Mouse (Mus musculus) heart, postnatal 0 days (tissue): ENCODE measurements around the gene Fmnl3. TPM values are rescaled to one million over a fixed set of nuclear protein-coding genes. Genes with fewer than 3 reads are reported as not detected.

ENCODE experiments used
- ATAC-seq: fragments of 200-750 bp; cut with Nextera tagmentation; 2 replicates; pipeline ENCODE4 v1.8.0; 2017; ENCODE audit warnings: low read depth, moderate number of reproducible peaks, moderate library complexity; ENCODE audit not compliant: insufficient read depth
- DNase-seq: peaks from one replicate; pipeline ENCODE4 v3.0.0-alpha.2; 2016; ENCODE audit warnings: low spot score
- H3K27ac ChIP-seq: fragments of 300-500 bp; sonication (generic); 2 replicates; pipeline ENCODE4 v1.5.1; 2014; ENCODE audit warnings: low read depth, mild to moderate bottlenecking
- H3K27me3 ChIP-seq: fragments of 300-500 bp; sonication (generic); 2 replicates; pipeline ENCODE4 v1.6.1; 2014; ENCODE audit warnings: low read length, mixed read lengths; ENCODE audit not compliant: control insufficient read depth, insufficient read depth
- H3K36me3 ChIP-seq: fragments of 300-500 bp; sonication (generic); replicated peaks from 2 replicates; pipeline ENCODE4 v1.6.1; 2014; ENCODE audit warnings: low read length, mixed read lengths; ENCODE audit not compliant: control insufficient read depth, insufficient read depth
- H3K4me1 ChIP-seq: fragments of 300-500 bp; sonication (generic); 2 replicates; pipeline ENCODE4 v1.6.1; 2014; ENCODE audit warnings: antibody characterized with exemption; ENCODE audit not compliant: control insufficient read depth, insufficient read depth
- H3K4me2 ChIP-seq: fragments of 300-500 bp; sonication (generic); 2 replicates; pipeline ENCODE4 v1.6.1; 2014; ENCODE audit warnings: low read depth, mild to moderate bottlenecking, low read length, moderate library complexity
- H3K4me3 ChIP-seq: fragments of 300-500 bp; sonication (generic); 2 replicates; pipeline ENCODE4 v1.5.1; 2014; ENCODE audit warnings: low read depth, low read length
- H3K9ac ChIP-seq: fragments of 300-500 bp; sonication (generic); replicated peaks from 2 replicates; pipeline ENCODE4 v1.6.1; 2014; ENCODE audit warnings: low read depth, low read length, mixed read lengths
- H3K9me3 ChIP-seq: fragments of 300-500 bp; sonication (generic); replicated peaks from 2 replicates; pipeline ENCODE4 v1.6.1; 2016; ENCODE audit warnings: low read length; ENCODE audit not compliant: control insufficient read depth
- CTCF ChIP-seq: IDR thresholded peaks from 2 replicates; pipeline ENCODE4 v1.5.1; 2016; ENCODE audit warnings: antibody characterized with exemption, control low read depth, low read depth
- EP300 ChIP-seq: IDR thresholded peaks from 2 replicates; pipeline ENCODE4 v1.6.1; 2016; ENCODE audit warnings: antibody characterized with exemption, low read depth
- WGBS: fragments of 180-500 bp; shearing (Covaris S2); extraction: QIAGEN DNeasy Blood & Tissue Kit; methylation state at CpG from one replicate; pipeline ENCODE4 v1.1.7; 2014; 5-methylcytosine and 5-hydroxymethylcytosine counted together
- polyA plus RNA-seq: library from polyadenylated mRNA; unstranded; fragments of >200 nt; fragmentation: Nextera tagmentation; extraction: Ambion mirVana; gene quantifications from 2 replicates; pipeline ENCODE4 v1.2.1, GENCODE M21; 2015
- total RNA-seq: library from RNA; depleted of rRNA; stranded (reverse); fragments of >200 nt; gene quantifications from 2 replicates; pipeline ENCODE4 v1.2.3, GENCODE M21; 2014; ENCODE audit warnings: low replicate concordance

Fmnl3 gene
- total and polyA plus RNA-seq, 2 experiments from 2014 or later, result 12.1 to 21.6 TPM

DNA sequence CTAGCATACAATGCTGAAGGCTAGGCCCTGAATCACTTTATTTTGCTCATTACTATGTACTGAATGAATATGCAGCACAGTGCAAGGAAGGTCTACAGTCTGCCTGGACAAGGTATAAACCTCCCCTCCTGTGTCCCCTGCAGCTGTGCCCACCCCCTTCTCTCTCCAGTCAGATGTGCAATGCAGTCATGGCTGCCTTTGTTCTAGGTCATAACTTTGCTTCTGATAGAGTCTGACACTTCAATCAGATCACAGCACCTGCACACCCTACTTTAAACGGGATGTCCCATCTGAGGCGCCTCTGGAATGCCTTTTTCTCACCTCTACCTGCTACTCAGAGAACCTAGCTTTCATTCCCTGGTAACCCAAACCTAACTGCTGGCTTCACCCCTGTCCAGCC, 31.4 kb downstream of the Fmnl3 start:
- no peak for TF ChIP-seq EP300
- no peak for TF ChIP-seq CTCF
- no peak overlapping the region for H3K4me3 ChIP-seq
- no peaks in the 10 kb centered on the region for H3K36me3 ChIP-seq
- H3K27me3 ChIP-seq, result no peaks in the 10 kb centered on the region
- H3K9ac ChIP-seq, result no peak overlapping the region
- WGBS, result 72% methylated on average over 2 of the region's 2 CpGs
- no peak overlapping the region for H3K27ac ChIP-seq
- DNase-seq (no peak), ATAC-seq (no peak)
- H3K4me2 ChIP-seq, result no peak overlapping the region
- H3K4me1 ChIP-seq, result peaks cover 84% of the 10 kb centered on the region
- no peaks in the 10 kb centered on the region for H3K9me3 ChIP-seq

DNA sequence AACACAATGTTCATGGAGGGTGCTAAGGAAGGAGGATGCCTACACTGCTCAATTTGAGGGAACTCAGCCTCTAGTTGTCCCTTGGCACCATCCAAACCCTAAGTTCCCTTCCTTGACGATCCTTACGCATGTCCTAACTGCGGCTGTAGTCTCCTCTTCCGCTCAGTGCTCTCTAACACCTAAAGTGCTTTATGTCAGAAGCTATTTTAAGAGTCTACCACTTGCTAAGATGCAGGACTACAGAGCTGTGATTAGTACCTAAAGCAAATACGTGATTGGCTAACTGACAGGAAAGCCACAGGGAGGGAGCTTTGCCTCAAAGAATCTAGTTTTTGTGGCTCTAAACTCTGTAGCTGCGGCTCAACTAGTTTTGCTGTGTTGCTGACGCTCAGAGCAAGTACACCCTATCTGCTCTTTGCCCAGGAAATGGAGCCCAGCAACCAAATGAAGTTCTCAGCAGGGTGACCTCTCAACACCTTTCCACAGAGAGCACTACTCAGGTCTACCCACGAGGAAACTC, 34.4 kb downstream of the Fmnl3 start:
- peak; percentile 71 for DNase-seq
- 20% methylated on average over 8 of the region's 8 CpGs for WGBS
- no peak overlapping the region for H3K4me2 ChIP-seq

DNA sequence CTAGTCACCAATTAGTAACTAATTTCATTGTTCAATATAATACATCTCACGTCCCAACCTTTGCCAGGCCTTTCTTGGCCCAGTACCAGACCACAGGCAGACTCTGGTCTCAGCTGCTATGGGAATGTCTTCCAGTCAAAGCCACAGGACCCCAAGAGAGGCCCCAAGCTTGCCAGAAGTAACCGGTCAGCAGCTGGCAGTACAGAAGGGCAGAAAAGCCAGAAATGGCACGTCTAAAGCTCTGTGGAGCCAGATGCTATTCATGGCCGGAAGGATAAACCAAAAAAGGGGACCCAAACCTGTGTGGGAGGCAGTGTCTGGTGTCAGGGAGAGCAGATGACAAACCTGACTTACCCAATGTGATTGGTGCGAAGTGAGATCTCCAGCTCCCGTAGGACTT, 35.8 kb downstream of the Fmnl3 start:
- H3K27ac ChIP-seq, result peak overlapping the region; percentile 87
- H3K36me3 ChIP-seq, result no peaks in the 10 kb centered on the region; the same call in 1 of the 2 replicates
- TF ChIP-seq CTCF (no peak), EP300 (no peak)
- ATAC-seq (no peak), DNase-seq (no peak)
- H3K4me2 ChIP-seq, result no peak overlapping the region
- 39% methylated on average over 6 of the region's 6 CpGs for WGBS
- no peak overlapping the region for H3K4me3 ChIP-seq
- H3K4me1 ChIP-seq, result peaks cover 65% of the 10 kb centered on the region
- H3K9me3 ChIP-seq, result no peaks in the 10 kb centered on the region
- no peaks in the 10 kb centered on the region for H3K27me3 ChIP-seq
- 0 out of 2 replicates have a peak overlapping the region, but pooled peaks have one; percentile 0 for H3K9ac ChIP-seq

More for the DNA sequence above, 34.4 kb downstream of the Fmnl3 start:
- Histone ChIP-seq H3K27me3 (no peaks in the 10 kb centered on the region), H3K36me3 (no peaks in the 10 kb centered on the region), H3K4me3 (no peak overlapping the region), H3K9me3 (no peaks in the 10 kb centered on the region), H3K9ac (no peak overlapping the region), H3K27ac (peak overlapping the region; percentile 87), H3K4me1 (peaks cover 76% of the 10 kb centered on the region)
- peak; percentile 26; the same call in 1 of the 2 replicates for ATAC-seq
- TF ChIP-seq EP300 (no peak), CTCF (no peak)

DNA sequence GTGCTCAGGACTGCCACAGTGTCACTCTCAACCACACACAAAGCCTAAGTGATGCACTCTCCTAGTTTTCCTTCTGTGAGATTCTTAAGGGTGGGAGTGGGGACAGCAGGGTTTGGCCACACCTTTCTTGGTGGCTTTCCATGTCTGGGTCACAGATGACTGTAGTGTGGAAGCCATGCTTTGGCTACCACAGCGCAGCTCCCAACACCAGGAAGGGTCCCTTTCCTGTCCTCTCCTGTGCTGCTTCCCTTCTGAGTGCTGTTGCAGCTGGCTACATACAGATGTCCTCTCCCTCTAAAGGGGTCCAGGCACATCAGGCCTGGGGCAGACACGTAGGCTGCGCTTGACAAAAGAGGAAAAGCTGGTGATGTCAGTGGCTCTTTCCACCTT, 36.6 kb downstream of the Fmnl3 start:
- peaks cover 3% of the 10 kb centered on the region for H3K36me3 ChIP-seq
- no peak overlapping the region for H3K4me3 ChIP-seq
- H3K9ac ChIP-seq, result 0 out of 2 replicates have a peak overlapping the region, but pooled peaks have one; percentile 0
- ATAC-seq (peak; percentile 48), DNase-seq (peak; percentile 60)
- peak overlapping the region; percentile 20 for H3K4me2 ChIP-seq
- H3K9me3 ChIP-seq, result no peaks in the 10 kb centered on the region
- H3K27me3 ChIP-seq, result no peaks in the 10 kb centered on the region
- TF ChIP-seq CTCF (no peak; the same call in 1 of the 2 replicates), EP300 (peak; percentile 40; the same call in 1 of the 2 replicates)
- H3K4me1 ChIP-seq, result peaks cover 62% of the 10 kb centered on the region
- peak overlapping the region; percentile 87 for H3K27ac ChIP-seq
- 73% methylated on average over 3 of the region's 3 CpGs for WGBS

DNA sequence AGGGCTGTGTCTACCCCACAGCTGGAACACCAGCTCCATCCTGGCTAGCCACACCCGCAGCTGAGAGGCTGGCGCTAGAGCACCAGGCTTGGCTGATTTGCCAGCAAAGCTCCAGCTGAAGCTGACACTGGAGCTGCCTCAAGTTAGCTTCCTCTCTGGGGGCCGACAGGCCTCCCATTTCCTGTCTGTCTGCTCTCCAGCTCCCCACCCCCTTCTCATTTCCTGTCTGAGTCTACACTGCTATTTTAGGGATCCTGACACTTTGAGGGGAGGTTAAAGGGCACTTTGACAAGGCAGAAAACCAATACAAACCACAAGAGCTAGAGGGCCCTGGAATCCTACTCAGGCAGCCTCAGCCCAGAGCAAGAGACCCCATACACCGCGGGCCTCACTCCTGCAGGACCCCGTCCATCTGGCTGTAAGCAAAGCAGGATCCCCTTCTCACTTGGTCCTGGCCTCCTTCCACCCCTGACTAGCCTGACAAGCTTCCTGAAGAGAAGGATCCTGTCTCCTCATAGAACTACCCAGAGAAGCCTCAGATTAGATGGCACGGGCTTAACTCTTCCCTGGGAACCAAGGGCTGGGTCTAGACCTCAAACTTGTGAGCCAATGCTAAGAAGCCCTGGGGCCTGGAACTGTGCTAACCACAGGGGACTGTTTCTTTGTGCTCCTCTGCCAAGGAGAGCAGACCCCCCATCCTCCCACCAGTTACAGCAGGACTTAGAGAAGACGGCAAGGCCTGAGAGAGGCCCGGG, 37.2 kb downstream of the Fmnl3 start:
- Histone ChIP-seq H3K27me3 (no peaks in the 10 kb centered on the region), H3K4me3 (no peak overlapping the region), H3K9ac (0 out of 2 replicates have a peak overlapping the region, but pooled peaks have one; percentile 5), H3K9me3 (no peaks in the 10 kb centered on the region), H3K4me1 (peaks cover 62% of the 10 kb centered on the region), H3K27ac (peak overlapping the region; percentile 87), H3K4me2 (peak overlapping the region; percentile 20), H3K36me3 (peaks cover 8% of the 10 kb centered on the region)
- DNase-seq (peak; percentile 94), ATAC-seq (peak; percentile 85)
- TF ChIP-seq CTCF, result peak; percentile 19
- peak; percentile 87 for TF ChIP-seq EP300
- WGBS, result 19% methylated on average over 9 of the region's 9 CpGs
